Mouse (Mus musculus) brain, embryonic 18.5 days (tissue): ENCODE results near the gene Snrpa.
A peak's percentile ranks its signal among the peaks of the same experiment; 100 is the strongest.
"Not testable (repeated sequence)": the region's sequence is repeated elsewhere in the genome, so short reads cannot be mapped to it uniquely, and the experiment has no call there.

ENCODE experiments used
- DNase-seq: peaks from one replicate; pipeline ENCODE4 v3.0.0-alpha.2; 2012; ENCODE audit warnings: low read depth, low spot score

Snrpa gene

GRCm38 (mm10) chr7:27195681-27196611, at the start of gene Snrpa, which contains the start of gene BC024978:
Snrpa (minus strand) TSS chr7:27196271.
BC024978 (plus strand) TSS chr7:27195781.
- DNase-seq = peak; percentile 100

GRCm38 (mm10) chr7:27244088-27244487, 48.0 kb upstream of the Snrpa start:
- not testable (repeated sequence) for DNase-seq

GRCm38 (mm10) chr7:27243211-27243610, 47.1 kb upstream of the Snrpa start:
- DNase-seq = no peak

GRCm38 (mm10) chr7:27238568-27238967, 42.5 kb upstream of the Snrpa start:
- DNase-seq = no peak

GRCm38 (mm10) chr7:27237527-27237926, 41.5 kb upstream of the Snrpa start:
- no peak for DNase-seq

GRCm38 (mm10) chr7:27235726-27236125, 39.7 kb upstream of the Snrpa start:
- no peak for DNase-seq

- DNase-seq = no peak
Measured at GRCm38 (mm10) chr7:27233300-27233699, 37.2 kb upstream of the Snrpa start.

GRCm38 (mm10) chr7:27232781-27233281, 36.8 kb upstream of the Snrpa start, which contains the start of gene Coq8b:
Coq8b (plus strand) TSS chr7:27233023.
- DNase-seq = peak; percentile 88

GRCm38 (mm10) chr7:27231693-27232331, 35.7 kb upstream of the Snrpa start:
- DNase-seq = no peak

GRCm38 (mm10) chr7:27230781-27231180, 34.7 kb upstream of the Snrpa start:
- no peak for DNase-seq

- no peak for DNase-seq
Measured at GRCm38 (mm10) chr7:27228865-27229264, 32.8 kb upstream of the Snrpa start.

GRCm38 (mm10) chr7:27228281-27228821, 32.3 kb upstream of the Snrpa start, which contains the start of gene Itpkc:
Itpkc (minus strand) TSS chr7:27228661.
- peak; percentile 82 for DNase-seq

- DNase-seq = no peak
Measured at GRCm38 (mm10) chr7:27227676-27228075, 31.6 kb upstream of the Snrpa start.

GRCm38 (mm10) chr7:27227276-27227675, 31.2 kb upstream of the Snrpa start:
- DNase-seq = no peak

- DNase-seq = no peak
Measured at GRCm38 (mm10) chr7:27224877-27225575, 29.0 kb upstream of the Snrpa start.

- no peak for DNase-seq
Measured at GRCm38 (mm10) chr7:27222538-27222937, 26.5 kb upstream of the Snrpa start.

- DNase-seq = no peak
Measured at GRCm38 (mm10) chr7:27221939-27222338, 25.9 kb upstream of the Snrpa start.

GRCm38 (mm10) chr7:27219937-27220336, 23.9 kb upstream of the Snrpa start:
- no peak for DNase-seq

- no peak for DNase-seq
Measured at GRCm38 (mm10) chr7:27218586-27218985, 22.5 kb upstream of the Snrpa start.

GRCm38 (mm10) chr7:27212626-27213025, 16.6 kb upstream of the Snrpa start:
- no peak for DNase-seq

- no peak for DNase-seq
Measured at GRCm38 (mm10) chr7:27203730-27204449, 7.8 kb upstream of the Snrpa start.
